Mouse (Mus musculus): Measurements from ENCODE around the gene Rnpep. TPM values are rescaled to one million over a fixed set of nuclear protein-coding genes. Genes with fewer than 3 reads are reported as not detected.

Gene Rnpep
- total RNA-seq (2021) = 10 to 100 TPM; 40.0 to 56.1 TPM
- long read RNA-seq, experiment 1, transcript Rnpep-202 (11 exons, 2,288 nt) = major isoform, 38 of 59 reads
- long read RNA-seq, experiment 1, partial matches to known transcripts = 15 of 59 reads
- long read RNA-seq, experiment 1, other reads (novel, unspliced or antisense) = 4 of 59 reads
- long read RNA-seq, experiment 2, transcript Rnpep-202 (11 exons, 2,288 nt) = major isoform, 33 of 51 reads
- long read RNA-seq, experiment 2, partial matches to known transcripts = 10 of 51 reads
- long read RNA-seq, experiment 2, other reads (novel, unspliced or antisense) = 4 of 51 reads

DNA sequence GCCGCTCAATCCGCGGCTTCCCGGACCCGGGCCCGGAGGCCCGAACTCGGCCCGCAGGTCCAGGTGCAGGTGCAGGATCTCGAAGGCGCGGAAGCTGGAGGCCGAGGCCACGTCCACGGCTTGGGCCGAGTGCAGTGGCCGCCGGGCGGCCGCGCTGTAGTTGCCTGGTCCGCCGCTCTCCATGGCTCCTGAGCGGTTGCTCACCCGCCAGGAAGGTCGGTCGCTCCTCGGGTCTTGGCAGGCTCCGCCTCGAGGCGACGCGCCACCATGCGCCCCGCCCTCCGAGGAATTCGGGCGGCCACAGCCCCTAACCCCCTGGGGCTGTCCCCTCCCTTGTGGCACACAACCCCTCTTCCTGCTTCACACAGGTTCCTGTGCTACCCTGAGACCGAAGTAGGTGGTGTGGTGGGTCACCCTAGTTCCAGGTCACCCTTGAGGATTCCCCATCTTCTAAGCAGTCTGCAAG lies at the start of gene Rnpep:
Gene Rnpep, minus strand, starts transcription at position 259 of the 466 bp plus-strand sequence.
- DNase-seq = peak; percentile 88

DNA sequence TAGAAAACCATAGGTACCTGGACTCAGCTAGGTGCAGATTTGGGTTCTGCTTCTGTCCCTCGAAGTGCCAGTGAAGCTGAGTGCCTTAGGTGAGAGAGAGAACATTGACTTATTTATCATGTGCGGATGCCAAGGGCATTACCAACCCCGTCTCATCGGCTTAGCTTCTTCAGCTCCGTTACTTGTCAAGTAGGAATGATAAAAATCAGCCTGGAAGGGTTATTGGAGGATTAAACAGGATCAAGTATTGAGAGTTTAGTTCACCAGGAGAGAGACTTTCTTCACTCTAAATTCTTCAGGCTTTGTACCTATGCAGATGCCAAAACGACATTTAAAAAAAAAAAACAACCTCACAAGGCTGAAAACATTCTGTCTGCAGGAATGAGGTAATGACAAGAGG lies 46.7 kb upstream of the Rnpep start:
- no peak for DNase-seq

DNA sequence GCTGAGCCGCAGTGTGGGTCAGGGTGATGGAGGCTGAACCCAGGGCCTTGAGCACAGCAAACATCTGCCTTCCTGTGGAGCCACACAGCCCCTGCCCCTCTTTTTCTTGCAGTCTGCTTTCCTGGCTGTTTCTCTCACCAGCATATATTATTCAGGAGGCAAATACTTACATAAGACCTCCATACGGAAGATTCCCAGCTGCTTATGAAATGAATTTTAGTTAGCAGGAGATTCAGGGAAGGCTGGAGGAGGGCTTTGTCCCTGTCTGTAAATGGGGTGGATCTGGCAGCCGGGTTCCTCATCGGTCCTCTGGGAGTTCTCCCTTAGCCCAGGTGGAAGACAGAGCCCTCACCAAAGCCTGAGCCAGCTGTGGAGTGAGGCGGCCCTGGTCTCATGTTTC lies 44.5 kb upstream of the Rnpep start:
- no peak for DNase-seq

DNA sequence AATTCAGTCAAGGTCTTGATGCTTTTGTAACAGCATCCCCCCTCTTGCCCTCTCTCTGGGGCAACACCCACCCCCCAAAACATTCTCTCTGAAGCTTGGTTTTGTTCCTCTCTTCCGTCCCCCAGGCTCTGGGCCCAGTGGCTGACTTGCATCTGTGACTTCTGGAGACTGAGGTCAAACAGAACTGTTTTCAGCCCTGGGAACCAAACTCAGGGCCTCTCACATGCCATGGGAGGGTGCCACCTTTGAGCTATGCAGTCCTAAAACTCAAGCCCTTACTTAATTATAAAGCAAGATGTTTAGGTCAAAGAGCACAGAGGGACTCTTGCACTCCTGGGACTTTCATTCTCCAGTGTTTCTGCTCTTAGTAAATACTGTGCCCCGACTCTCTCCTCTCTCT lies 42.0 kb upstream of the Rnpep start:
- no peak for DNase-seq

DNA sequence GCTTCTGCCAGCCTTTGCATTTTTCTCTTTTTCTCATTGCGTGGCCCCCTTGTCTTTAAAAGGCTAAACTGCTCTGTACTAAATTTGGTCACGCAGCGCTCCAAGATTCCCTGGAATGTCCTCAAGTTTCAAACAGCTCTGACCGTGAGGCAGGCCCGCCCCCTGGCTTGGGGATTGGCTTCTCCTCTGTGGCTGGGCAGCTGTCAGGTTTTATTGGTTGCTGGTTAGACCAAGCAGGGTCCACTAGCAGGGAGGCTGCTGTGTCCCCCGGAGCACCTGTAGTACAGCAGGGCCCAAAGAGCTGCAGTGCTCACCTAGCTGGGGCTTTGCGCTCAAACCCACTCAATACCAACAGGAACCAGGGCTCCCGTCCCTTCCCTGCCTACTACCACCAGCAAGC lies 40.7 kb upstream of the Rnpep start, which contains the start of gene Lmod1:
Gene Lmod1, plus strand, starts transcription at position 237 of the 400 bp plus-strand sequence.
- peak; percentile 61 for DNase-seq

DNA sequence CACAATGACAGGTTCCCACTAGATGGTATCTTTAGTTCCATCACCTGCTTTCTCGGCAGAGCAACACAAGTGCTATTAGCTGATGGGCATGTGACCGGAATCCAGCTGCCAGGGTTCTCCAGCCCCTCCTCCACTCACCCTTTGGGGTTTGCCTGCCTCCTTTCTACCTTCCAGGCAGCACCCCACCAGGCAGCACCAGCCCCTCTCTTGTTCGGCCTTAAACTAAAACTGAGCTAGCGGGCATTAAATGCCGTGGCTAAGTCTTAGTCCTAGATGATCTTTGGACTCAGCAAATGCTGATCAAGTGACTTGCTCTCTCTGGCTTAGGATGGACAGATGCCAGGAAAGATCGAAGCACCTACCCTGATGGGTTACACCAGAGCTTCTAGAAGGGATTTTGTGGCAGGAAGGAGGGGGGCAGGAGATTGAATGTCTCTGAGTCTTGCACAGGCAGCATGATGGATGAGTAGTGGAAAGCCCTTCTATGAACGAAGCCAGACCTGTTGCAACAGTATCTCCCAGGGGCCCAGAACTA lies 39.5 kb upstream of the Rnpep start:
- DNase-seq = peak; percentile 31

DNA sequence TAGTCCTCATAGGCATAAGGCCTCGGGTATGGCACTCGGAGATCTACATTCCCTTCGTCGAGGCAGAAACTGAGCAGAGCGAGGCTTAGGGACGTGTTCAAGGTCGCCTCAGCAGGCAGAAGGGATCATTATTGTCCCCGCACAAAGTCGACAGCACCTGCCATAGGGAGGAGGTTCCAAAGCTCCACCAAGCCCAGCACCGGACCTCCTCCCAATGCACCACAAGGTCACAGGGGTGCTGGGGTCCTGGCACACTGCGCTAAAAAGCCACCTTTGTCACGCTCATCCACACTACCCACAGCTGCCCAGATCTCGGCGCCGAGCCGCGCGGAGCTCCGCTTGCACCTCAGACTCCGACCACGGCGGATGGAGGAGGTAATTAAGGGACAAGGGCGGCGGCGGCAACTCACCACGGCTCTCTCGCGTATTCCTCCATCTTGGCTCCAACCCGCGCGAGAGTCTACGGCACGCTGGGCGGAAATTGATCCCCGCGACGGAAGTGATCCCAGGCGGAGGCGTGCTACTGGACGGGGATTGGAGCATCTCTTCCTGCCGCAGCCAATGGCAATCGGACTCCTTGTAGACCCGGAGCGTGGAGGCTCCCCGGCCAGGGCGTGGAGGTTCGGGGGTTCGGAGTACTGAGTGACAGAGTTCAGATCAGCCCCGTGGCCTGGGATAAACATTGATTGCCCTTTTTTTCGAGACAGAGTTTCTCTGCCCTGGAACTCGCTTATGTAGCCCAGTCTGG lies 29.6 kb upstream of the Rnpep start, which contains the start of gene Timm17a:
Gene Timm17a, minus strand, starts transcription at position 495 of the 748 bp plus-strand sequence.
- DNase-seq = peak; percentile 96

DNA sequence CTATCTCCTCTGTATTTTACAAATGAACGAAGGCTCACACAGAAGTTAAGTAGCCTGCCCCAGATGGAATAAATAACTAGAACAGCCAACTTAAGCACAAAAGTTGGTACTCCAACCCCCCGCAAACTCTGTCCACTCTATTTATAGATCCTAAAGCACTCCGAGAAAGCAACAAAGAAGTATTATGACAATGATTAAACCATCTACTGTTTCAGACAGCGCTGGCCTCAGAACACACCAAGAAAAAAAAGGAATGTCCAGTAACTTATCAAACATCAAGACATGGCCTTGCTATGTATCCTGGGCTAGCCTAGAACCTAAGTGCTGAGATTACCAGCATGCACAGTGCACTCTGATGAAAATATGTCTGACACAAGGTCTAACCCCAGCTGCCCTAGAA lies 28.3 kb upstream of the Rnpep start:
- DNase-seq = no peak

DNA sequence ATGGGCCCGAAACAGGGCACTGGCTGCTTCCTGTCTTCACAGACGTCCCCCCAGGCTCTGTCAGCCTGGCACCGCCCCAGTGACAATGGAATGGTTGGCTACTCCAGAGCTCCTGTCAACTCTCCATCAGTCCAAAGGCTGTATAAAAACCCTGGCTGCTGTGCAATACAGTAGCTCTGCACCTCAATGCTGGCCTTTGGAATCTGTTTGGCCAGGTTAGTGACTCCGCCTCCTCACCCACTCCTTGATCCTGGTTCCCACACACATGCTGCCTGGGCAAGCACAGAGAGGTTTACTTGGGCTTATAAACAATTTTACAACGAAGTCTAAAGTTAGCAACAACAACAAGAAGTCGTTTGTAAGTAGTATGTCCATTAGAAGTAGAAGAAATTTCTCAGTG lies 27.5 kb upstream of the Rnpep start:
- DNase-seq = peak; percentile 38

DNA sequence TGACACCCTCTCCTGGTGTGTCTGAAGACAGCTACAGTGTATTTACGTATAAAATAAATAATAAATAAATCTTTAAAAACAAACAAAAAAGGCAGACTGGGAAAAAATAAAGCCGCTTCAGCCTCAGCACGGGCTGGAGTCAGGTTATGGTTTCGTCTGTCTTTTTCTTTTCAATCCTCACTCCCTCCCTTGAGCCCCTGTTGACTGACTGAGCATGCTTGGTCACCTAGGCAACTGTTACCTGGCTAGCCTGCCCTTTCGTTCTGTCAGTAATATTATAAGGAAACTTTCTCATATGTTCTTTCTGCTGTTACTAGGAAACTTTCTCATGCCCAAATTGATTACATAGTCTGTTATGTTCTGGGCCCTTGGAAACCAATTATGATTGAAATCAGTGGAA lies 7.0 kb upstream of the Rnpep start:
- DNase-seq = no peak

DNA sequence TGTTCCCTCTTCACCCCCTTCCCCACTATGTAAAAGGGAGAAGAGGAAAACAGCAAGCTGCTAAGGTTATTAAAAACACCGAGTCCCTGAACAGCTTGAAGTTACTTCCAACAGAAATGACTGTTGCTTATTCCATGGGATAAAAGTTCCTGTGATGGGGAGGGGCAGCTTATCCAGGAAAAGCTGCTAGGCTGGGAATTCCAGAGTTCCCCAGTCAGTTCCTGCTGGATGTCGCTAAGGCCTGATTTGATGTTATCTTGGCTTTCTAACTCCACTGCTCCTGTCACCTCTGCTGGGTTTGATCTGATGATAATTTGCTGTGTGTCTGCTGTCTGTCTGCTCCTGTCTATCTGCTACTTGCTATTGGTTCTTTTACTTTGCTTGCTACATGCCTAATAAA lies 2.4 kb upstream of the Rnpep start:
- DNase-seq = no peak

DNA sequence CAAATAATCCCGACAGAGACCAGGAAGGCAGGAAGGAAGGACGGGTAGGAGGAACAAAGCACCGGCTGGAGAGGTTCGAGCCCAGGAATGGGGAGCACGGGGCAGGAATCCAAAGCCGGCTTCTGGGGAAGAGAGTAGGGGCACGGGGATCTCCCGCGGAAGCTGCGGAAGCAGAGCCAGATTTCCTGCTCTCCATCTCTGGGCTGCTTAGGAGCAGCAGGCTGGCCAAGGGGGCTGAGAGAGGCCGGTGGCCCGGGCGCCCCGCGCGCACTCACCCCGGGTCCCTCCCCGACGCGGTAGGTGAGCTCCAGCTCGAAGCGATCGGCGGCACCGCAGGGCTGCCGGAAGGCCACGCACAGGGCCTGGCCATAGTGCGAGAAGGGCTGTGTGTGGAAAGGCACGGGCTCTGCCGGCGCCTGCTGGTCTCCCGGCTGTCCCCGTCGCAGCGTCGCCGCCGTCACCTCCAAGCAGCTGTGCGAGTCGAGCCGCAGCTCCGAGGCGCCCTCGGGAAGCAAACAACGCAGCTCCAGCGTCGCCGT lies 528 bp downstream of the Rnpep start:
- peak; percentile 56 for DNase-seq

DNA sequence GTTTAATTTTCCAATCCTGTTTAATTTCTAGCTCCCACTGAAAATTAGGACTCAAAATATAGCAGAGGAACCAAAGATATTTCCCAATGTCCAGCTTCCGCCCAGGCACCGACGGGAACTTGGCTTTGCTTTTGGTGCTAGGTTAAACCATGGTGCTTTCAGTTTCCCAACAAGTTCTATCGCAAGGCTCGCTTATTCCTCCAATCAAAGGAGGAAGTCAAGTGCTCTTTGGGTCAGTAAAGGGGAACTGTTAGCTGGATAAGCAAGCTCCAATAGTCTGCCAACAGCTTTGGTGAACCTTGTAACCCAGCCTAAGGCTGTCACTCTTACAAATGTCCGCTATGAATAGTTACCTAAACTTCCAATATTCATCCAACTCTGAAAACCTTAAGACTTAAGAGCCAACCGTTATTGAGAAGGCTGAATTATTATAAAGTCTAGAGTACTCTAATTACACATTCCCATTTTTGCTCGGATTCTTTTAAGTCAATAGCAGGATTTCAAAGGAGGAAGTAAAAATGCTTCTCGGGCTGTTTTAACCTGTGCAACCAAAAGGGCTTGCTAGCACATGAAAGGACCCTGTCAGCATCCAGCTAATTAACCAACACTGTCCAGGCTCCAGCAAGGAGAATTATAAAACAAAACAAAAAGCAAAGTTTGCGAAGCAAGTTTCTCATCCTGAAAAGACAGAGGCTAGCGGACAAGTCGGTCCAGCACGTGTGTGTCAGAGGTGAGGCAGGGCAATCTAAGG lies 1.2 kb downstream of the Rnpep start:
- DNase-seq = peak; percentile 54

DNA sequence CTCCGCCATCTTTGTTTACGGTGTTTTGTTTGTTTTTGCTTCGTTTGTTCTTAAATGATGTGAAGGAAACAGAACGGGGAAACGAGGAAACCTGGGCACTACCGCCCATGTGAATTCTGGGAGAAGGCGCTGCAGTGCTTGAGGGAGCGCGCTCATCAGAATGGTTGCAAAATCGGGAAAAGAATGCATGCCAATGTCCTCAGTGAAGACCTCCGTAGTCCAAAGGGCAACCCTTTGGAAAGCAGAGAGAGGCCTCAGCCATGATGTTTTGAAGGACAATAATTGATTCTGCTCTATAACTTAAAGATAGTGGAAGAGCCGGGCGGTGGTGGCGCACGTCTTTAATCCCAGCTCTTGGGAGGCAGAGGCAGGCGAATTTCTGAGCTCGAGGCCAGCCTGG lies 2.0 kb downstream of the Rnpep start:
- no peak for DNase-seq

DNA sequence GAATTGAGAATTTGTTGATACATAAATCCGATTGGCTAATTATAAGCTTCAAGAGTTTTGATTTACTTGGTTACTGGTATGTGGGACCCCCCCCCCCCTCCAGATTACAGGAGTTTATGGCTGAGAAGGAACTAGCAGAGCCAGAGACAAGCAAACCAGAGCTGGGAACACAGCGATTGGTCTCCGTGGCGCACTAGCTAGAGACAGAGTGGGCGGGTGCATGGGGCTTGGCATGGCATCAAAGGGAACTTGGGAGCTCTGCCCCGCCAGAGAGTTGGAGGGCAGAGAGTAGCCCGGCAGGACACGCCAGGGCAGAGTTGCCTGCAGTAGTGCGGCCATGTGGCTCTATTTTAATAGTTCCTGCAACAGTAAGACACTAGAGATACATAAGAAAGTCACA lies 3.2 kb downstream of the Rnpep start:
- peak; percentile 92 for DNase-seq

DNA sequence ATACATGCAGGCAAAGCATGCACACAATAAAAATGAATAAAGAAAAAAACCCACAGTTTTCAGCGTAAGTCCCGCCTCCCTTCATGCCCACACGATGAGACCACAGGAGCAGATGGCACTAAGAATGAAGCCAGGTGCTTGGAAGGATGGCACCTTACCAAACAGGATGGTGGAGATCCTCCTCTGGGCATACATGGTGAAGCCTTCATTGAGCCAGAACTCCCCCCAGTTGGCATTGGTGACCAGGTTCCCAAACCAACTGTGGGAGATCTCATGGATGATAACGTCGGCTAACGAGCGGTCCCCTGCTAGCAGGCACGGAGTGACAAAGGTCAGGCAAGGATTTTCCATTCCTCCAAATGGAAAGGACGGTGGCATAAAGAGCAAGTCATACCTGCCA lies 12.5 kb downstream of the Rnpep start:
- DNase-seq = no peak

DNA sequence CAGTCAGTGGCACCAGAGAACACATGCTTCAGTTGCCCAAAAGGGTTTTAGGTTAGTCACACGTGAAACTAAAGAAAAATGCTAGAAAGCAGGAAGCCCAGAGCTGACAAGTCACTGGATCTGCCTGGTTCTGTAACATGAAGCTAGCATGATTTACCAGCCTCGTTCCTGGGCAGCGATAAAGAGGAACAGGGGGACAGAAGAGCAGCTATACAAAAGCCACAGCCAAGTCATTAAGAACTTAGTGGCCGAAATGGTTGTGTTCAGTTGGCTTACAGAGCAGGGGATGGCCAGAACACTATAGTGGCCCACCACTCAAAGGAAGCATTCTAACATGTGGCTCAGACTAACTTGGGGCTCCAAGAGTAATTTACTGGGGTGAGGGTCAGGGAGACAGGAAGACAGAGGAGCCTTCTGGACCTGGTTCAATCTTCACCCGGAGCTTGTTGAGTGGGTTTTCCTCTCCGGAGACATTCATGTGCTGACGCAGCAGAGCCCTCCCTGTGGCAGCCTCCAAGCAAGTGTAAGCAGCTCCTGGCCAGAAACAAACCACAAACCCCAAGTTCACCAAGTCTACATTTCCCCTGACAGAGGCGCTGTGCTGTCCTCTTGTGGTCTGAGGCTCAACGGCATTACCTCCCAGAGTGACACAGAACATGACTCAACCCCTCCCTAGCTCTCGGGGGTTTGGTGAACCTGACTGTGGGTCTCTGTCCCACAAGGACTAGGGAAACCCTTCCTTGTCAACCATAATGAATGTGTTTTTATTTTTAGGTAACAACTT lies 16.0 kb downstream of the Rnpep start:
- DNase-seq = no peak

DNA sequence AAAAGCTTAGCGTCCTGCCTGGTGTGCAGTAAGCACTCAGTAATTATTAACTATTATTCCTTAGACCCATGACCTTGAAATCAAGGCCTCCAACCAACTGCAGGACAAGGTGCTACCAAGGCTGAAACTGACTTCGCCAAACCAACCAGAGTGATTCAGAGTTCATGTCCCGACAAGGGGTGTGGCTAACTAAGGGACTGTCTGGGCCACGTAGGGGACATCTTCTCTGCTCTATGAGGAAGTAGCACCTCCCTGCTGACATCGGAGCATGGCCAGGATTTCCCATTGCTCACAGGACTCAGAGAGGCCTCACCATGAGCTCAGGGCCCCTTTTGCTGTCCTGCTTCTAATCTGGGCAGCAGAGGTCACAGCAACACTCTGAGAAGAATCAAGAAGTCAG lies 18.1 kb downstream of the Rnpep start:
- DNase-seq = peak; percentile 29

DNA sequence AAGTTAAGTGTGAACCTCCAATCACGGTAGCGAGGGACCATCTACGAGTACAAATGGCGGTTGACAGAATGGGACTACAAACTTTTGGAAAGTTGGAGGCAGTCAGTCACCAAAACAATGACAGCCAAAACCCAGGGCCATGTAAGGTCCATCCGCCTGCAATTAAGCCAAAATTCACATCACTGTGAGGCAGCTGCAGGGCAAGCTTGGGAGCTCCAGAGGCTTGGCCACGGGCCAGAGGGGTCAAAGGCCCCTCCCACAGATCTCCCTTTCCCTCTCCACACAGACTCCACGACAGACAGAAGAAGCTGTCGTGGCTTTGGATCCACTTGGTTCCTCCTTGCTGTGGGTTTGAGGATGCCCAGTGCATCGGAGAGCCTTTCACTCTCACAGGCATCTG lies 20.6 kb downstream of the Rnpep start:
- DNase-seq = no peak

DNA sequence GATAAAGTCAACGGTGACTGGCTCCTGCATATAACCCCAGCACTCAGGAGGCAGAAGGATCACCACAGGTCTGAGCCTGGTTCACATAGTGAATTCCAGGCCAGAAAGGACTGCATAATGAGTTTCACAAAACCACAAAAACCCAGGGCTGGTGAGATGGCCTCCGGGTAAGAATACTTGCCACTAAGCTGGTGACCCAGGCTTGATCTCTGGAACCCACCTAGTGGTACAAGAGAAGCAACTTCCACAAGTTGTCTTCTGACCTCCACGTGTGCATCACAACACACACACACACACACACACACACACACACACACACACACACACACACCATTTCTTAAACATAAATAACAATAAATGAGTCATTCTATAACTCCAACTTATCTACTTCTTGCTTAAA lies 21.6 kb downstream of the Rnpep start:
- DNase-seq = no peak

DNA sequence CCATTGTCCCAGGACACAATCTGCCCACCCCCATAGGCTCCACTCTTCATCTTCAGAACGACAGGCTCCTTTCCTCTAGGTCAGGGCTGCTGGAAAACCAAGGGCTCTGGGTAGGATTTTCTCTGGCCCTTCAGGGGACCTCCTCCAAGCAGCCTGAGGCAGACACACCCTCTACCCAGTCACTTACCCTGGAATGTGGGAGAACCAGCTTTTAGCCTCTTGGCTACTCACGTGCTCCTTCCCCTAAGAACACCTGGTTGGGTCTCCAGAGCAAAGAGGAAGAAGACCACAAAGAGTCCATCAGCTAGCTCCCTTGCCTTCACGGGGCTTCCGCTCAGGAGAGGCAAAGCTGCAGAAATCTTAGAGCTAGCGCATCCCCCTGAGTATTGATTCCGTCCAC lies 23.0 kb downstream of the Rnpep start:
- no peak for DNase-seq

DNA sequence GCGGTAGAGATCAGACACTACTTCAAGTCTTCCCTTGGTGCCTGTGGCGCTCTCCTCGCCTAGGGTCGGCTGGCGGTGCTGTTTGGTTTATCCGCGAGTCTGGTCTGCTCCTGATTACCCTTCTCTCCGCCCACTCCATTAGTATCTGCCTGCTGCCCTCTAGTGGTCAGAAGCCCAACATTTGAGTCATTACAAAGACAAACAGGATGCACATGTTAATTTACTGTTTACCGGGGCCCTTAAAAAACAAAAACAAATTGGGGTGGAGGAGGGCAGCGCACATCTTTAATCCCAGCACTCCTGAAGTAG lies 24.8 kb downstream of the Rnpep start:
- peak; percentile 87 for DNase-seq

All from adrenal gland, postnatal 10 days (tissue).